Mouse (Mus musculus) adipocyte (in vitro differentiated cells): ENCODE results near the gene Adora3.
"Not testable (repeated sequence)": the region's sequence is repeated elsewhere in the genome, so short reads cannot be mapped to it uniquely, and the experiment has no call there.

Experiments
- DNase-seq: peaks from one replicate; pipeline ENCODE4 v3.0.0-alpha.2; 2016; ENCODE audit warnings: low spot score

Adora3 gene

DNA sequence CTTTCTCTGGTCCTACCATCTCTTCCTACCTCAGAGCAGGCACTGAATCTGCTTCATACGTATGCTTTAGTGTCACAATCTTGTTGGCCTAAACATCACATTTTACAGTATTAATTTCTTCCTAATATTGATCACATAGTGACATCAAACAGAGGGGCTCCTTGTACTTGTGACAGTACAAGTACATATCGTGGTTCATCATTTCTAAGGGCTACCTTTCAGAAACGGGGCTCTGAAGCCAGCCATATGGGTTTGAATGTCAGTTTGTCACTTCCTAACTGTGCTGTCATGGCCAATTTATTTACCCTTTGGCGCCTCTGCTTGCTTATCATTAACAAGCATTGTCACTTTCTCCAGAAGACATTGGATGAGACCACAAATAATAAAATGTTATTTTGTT is 30.8 kb downstream of the Adora3 start:
- no peak for DNase-seq

DNA sequence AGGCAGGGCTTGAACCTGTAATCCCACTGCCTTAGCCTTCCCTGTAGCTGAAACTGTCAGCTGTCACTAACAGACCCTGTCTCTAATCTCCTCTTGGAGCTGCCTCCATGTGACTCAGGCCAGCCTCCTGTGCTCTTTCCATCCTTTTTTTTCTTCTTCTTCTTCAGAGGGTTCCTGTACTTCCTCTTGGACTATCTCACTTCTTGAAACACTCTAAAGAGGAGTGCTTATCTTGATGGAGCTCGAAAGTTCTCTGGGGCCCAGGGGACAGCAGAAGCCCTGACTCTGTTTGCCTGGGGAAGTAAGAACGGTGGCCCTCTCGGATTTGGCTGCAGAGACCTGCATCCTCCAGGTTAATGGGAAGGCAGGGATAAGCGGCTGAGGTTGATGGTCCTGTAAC is 33.6 kb downstream of the Adora3 start:
- DNase-seq: no peak

DNA sequence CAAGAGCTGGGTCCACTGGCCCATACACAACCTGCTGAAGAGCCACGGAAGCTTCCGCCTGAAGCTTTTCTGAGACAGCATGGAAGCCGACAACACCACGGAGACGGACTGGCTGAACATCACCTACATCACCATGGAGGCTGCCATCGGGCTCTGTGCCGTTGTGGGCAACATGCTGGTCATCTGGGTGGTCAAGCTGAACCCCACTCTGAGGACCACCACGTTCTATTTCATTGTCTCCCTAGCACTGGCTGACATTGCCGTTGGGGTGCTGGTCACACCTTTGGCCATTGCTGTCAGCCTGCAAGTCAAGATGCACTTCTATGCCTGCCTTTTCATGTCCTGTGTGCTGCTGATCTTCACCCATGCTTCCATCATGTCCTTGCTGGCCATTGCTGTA is 34.1 kb downstream of the Adora3 start:
- DNase-seq: no peak

GRCm38 (mm10) chr3:105907956-105908655 is 37.4 kb downstream of the Adora3 start:
- no peak for DNase-seq

DNA sequence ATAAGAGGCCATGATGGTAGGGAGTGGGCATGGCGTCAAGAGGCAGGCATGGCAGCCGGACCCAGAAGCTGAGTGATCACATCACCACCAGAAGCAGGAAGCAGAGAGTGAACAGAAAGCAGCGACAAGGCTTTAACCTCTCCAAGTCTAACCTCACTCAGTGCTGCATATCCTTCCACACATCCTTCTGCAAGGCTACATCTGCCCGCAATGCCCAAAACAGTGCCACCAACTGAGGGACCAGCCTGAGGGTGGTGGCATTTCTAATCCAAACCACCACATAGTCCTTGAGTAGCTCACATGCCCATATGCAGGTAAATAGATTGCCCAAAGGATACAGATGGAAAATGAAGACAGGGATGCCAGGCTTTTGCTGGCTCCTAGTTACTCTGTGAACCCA is 38.3 kb downstream of the Adora3 start:
- no peak for DNase-seq

DNA sequence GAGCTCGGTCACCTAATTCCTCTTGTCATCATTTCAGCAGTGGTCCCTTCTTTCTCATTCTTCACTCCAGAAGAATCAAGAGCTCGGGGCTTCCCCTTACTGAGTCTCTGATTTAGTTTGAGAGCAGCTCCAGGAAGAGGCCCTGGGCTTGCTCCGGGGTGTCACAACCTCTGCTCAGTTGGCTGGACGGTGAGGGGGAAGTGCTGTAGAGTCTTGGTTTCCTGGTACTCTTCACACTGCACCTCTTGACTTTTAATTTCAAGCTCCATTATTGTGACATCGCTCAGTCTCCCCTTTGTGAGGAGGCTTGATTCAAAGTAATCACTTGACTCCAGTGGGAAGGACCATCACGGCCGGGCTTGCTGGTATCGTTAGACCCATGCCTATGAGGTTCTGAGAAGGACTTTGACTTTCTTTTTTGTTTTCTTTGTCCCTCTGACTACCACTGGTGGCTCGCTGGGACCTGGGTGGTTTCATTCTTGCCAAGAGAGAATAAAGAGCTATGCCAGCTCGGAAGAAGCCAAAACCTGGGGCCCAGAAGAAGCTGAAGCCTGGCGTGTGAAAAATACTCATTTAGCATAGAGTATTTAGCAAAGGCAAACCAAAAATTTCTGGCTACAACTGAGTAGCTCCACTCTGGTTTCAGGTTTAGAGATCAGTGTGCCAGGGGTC is 40.0 kb downstream of the Adora3 start:
- peak; percentile 24 for DNase-seq

DNA sequence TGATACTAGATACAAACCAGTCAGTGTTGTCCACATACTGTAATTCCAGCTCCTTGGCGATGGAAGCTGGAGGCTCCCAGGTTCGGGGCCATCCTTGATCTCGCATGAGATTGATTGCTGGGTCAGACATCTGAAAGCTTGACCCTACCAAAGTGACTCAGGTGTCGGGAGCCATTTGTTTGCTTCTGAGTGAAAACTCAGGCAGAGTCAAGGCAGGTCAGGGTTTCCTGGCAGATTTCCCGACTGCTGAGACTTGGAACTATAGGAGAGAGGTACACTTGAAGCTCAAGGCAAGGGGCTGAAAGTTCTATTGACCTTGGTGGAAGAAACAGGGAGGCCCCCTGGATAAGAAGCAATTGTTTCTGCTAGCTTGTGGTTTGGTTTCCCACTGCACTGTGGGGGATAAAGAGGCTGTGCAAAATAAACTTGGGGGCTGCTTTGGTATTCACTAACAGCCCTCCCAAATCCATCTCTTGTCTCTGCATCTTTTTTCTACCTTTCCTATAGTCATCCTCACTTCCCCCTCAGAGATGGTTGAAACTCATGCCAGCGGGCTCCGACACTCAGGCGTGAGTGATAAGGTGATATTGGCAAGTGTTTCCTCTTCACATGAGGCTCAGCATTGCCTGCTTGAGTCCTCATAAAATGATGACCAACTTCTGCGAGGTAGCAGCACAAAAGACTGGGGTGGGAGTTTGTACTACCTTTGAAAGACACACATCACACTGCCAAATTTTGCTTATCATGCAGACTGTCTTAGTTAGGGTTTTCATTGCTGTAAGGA is 41.6 kb downstream of the Adora3 start:
- DNase-seq: no peak

GRCm38 (mm10) chr3:105913839-105914681 is 43.4 kb downstream of the Adora3 start:
- DNase-seq: no peak

GRCm38 (mm10) chr3:105915281-105915680 is 44.6 kb downstream of the Adora3 start:
- no peak for DNase-seq

DNA sequence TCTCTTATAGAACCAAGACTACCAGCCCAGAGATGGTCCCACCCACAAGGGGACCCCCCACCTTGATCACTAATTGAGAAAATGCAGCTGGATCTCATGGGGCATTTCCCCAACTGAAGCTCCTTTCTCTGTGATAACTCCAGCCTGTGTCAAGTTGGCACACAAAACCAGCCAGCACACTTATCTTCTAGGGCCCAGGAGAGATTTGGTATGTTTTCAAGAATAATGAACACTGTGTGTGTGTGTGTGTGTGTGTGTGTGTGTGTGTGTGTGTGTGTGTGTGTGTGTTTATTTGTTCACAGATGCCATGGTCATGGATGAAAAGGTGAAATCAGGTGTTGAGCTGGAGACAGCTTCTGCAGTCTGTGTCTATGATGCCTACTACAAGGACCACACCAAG is 45.8 kb downstream of the Adora3 start:
- not testable (repeated sequence) for DNase-seq

GRCm38 (mm10) chr3:105917656-105918354 is 47.1 kb downstream of the Adora3 start:
- DNase-seq: no peak

- DNase-seq: peak; percentile 18
Observed at GRCm38 (mm10) chr3:105918355-105918745, 47.7 kb downstream of the Adora3 start.

- DNase-seq: not testable (repeated sequence)
Observed at GRCm38 (mm10) chr3:105920743-105921142, 50.1 kb downstream of the Adora3 start.

GRCm38 (mm10) chr3:105921959-105922358 is 51.3 kb downstream of the Adora3 start:
- no peak for DNase-seq

- DNase-seq: no peak
Observed at GRCm38 (mm10) chr3:105924616-105925015, 54.0 kb downstream of the Adora3 start.

GRCm38 (mm10) chr3:105927561-105928194 is 57.0 kb downstream of the Adora3 start:
- no peak for DNase-seq

DNA sequence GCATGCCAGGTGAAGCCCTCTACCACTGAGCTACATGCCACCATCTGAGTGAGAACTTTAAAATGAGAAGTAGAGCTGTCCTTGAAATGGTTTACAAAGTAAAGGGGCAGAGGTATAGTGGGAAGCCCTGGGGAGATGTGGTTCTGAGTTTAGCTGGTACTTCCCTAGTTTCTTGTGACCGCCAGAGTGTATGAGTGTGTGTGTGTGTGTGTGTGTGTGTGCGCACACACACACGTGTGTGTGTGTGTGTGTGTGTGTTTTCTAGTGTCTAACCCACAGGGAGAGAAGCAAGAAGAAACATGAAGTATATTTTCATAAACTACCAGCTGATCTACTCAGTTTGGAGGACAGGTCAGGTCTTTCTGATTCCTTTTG is 57.5 kb downstream of the Adora3 start:
- DNase-seq: no peak

- DNase-seq: no peak
Observed at GRCm38 (mm10) chr3:105928781-105929180, 58.1 kb downstream of the Adora3 start.

- no peak for DNase-seq
Observed at GRCm38 (mm10) chr3:105929821-105930220, 59.2 kb downstream of the Adora3 start.

DNA sequence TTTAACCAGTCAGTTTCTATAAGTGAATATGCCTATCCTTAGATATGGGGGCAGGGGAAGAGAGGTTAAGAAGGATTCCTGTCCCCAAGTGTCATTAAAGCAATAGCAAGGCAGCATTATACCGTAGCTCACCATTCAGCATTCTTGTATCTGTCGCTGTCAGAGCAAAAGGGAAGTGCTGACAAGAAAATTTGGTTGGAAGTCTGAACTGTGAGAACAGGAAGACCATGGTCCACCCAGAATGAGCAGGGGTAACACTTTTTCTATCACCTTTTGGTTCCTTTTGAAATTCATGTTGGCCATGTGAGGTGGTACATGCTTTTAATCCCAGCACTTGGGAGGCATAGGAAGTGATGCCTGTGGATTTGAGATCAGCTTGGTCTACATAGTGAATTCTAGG is 60.4 kb downstream of the Adora3 start:
- no peak for DNase-seq
